Mouse (Mus musculus) liver, adult 2 months (tissue): ENCODE data around the gene Elovl6.

Experiments used
- CTCF ChIP-seq: fragments of 200-500 bp; IDR thresholded peaks from 2 replicates; pipeline ENCODE4 v1.5.1; 2011; ENCODE audit warnings: low read depth, low read length, control low read depth
- POLR2A ChIP-seq: fragments of 200-500 bp; IDR thresholded peaks from 2 replicates; pipeline ENCODE4 v1.6.1; 2011; ENCODE audit warnings: low read length, control low read depth; ENCODE audit not compliant: insufficient read depth; ENCODE audit errors: extremely low read depth

GRCm38 (mm10) chr3:129637446-129637845 lies 105.3 kb downstream of the Elovl6 start:
- TF ChIP-seq CTCF: no peak
- TF ChIP-seq POLR2A: no peak
